Mouse (Mus musculus) intestine, embryonic 15.5 days (tissue): ENCODE data around the gene Ddit4. TPM values are rescaled to one million over a fixed set of nuclear protein-coding genes. Genes with fewer than 3 reads are reported as not detected.

ENCODE experiments used
- ATAC-seq: fragments of 200-750 bp; cut with Nextera tagmentation; 2 replicates; pipeline ENCODE4 v1.8.0; 2017; ENCODE audit warnings: moderate TSS enrichment, moderate library complexity
- H3K27ac ChIP-seq: fragments of 300-500 bp; sonication (generic); 2 replicates; pipeline ENCODE4 v1.5.1; 2015; ENCODE audit warnings: mild to moderate bottlenecking, inconsistent platforms
- H3K27me3 ChIP-seq: fragments of 300-500 bp; sonication (generic); replicated peaks from 2 replicates; pipeline ENCODE4 v1.6.1; 2015; ENCODE audit warnings: inconsistent platforms
- H3K36me3 ChIP-seq: fragments of 300-500 bp; sonication (generic); 2 replicates; pipeline ENCODE4 v1.6.1; 2015; ENCODE audit warnings: inconsistent platforms
- H3K4me1 ChIP-seq: fragments of 300-500 bp; sonication (generic); replicated peaks from 2 replicates; pipeline ENCODE4 v1.6.1; 2015; ENCODE audit warnings: inconsistent platforms
- H3K4me2 ChIP-seq: fragments of 300-500 bp; sonication (generic); replicated peaks from 2 replicates; pipeline ENCODE4 v1.6.1; 2015; ENCODE audit warnings: mild to moderate bottlenecking, inconsistent platforms
- H3K4me3 ChIP-seq: fragments of 300-500 bp; sonication (generic); replicated peaks from 2 replicates; pipeline ENCODE4 v1.5.1; 2015; ENCODE audit warnings: inconsistent platforms
- H3K9ac ChIP-seq: fragments of 300-500 bp; sonication (generic); 2 replicates; pipeline ENCODE4 v1.6.1; 2015; ENCODE audit warnings: inconsistent platforms
- H3K9me3 ChIP-seq: fragments of 300-500 bp; sonication (generic); 2 replicates; pipeline ENCODE4 v1.6.1; 2016; ENCODE audit warnings: inconsistent platforms
- WGBS: fragments of 180-500 bp; shearing (Covaris S2); methylation state at CpG from one replicate; pipeline ENCODE4 v1.1.7; 2015; 5-methylcytosine and 5-hydroxymethylcytosine counted together
- polyA plus RNA-seq: library from polyadenylated mRNA; unstranded; fragments of >200 nt; fragmentation: Nextera tagmentation; extraction: Ambion mirVana; gene quantifications from 2 replicates; pipeline ENCODE4 v1.2.1, GENCODE M21; 2015

Gene Ddit4
- polyA plus RNA-seq, 1 experiment from 2014 or later: 35.7 TPM

DNA sequence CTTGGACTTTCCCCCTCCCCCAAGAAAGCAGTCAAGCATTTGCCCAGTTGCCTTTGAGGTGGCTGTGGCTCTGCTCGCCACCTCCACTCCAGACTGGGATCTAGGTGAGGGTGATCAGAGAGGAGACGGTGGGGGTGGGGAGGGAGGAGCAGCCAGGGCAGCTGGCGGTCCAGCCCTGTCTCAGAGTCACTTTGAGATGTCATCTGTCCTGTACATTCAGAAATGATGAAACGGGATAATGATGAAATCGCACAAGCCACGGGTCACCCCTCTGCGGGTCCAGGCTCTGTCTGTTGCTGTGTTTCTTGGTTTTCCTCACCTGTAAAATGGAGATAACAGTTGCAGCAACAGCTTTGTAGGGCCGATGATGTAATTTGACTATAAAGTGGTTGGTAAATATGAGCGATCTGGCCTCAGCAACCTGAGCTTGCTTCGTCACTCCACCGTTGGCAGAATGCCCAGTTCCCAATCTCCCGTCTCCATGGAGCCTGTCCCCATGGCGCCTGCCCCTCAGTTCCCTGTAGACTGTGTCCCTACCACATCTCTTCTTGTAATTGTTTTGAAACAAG, 8.1 kb downstream of the Ddit4 start:
- Histone ChIP-seq H3K4me3 (peak overlapping the region; percentile 19), H3K9me3 (no peaks in the 10 kb centered on the region), H3K36me3 (no peaks in the 10 kb centered on the region), H3K4me1 (peaks cover 21% of the 10 kb centered on the region), H3K9ac (peak overlapping the region; percentile 3; the same call in 1 of the 2 replicates), H3K27ac (no peak overlapping the region), H3K27me3 (no peaks in the 10 kb centered on the region), H3K4me2 (peak overlapping the region; percentile 59)
- 34% methylated on average over 13 of the region's 13 CpGs for WGBS
- ATAC-seq: peak; percentile 90

DNA sequence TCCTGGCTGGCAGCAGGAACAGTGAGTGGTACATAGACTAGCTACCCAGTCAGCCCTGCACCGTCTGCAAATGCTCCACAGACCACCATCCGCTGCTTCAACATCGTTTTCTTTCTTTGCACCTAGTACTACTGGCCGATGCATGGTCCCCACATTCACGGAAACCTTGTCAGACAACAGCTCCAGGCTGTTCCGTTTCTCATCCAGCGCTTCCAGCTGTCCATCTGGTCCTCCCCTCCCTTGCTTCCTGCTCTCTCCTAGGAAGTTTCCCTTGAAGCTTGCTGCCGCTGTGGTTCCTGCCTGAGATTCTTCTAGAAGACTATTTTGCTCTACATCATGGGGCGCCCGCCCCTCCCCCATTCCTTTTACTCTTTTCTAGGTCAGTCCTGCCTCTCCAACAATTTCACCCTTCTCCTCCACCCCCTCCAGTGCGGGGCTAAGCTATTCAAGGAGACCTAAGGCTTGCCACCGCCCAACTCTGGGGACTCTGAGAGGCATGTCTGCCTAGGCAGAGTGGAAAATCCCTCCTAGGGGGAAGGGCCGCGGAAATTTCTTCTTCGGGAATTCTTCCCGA, 8.7 kb downstream of the Ddit4 start:
- no peaks in the 10 kb centered on the region for H3K27me3 ChIP-seq
- H3K4me3 ChIP-seq: peak overlapping the region; percentile 19
- peak overlapping the region; percentile 59 for H3K4me2 ChIP-seq
- 2% methylated on average over 16 of the region's 16 CpGs for WGBS
- no peaks in the 10 kb centered on the region for H3K9me3 ChIP-seq
- peak overlapping the region; percentile 6; the same call in 1 of the 2 replicates for H3K27ac ChIP-seq
- ATAC-seq: peak; percentile 57
- H3K9ac ChIP-seq: peak overlapping the region; percentile 11
- peaks cover 19% of the 10 kb centered on the region for H3K4me1 ChIP-seq
- H3K36me3 ChIP-seq: no peaks in the 10 kb centered on the region

DNA sequence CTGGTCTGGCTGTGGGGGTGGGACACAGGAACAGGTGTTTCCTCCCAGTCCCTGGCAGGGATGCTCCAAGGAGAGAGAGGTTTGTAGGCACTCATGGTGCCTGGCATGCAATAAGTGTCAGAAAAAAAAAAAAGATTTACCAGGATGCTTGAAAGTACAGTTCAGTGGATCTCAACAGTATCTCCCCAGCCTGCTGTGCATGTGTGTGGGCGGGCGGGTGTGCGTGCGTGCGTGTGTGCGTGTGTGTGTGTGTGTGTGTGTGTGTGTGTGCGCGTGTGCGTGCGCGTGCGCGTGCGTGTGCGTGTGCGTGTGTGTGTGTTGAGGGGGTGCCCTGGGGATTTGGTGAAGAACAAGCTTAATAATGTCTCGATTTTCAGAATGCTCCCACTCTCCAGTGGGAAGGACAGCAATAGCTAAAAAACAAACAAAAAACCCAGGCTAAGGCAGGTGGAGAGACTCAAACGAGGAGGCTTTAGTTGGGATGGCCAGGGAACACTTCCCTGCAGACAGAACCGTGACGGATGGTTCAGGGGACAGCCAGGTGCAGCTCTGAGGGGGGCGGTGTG, 9.3 kb downstream of the Ddit4 start:
- Histone ChIP-seq H3K27ac (peak overlapping the region; percentile 6; the same call in 1 of the 2 replicates), H3K9me3 (no peaks in the 10 kb centered on the region), H3K9ac (peak overlapping the region; percentile 11; the same call in 1 of the 2 replicates), H3K4me3 (peak overlapping the region; percentile 19; the same call in 1 of the 2 replicates), H3K4me1 (peaks cover 18% of the 10 kb centered on the region), H3K36me3 (no peaks in the 10 kb centered on the region), H3K4me2 (peak overlapping the region; percentile 59), H3K27me3 (no peaks in the 10 kb centered on the region)
- 44% methylated on average over 21 of the region's 21 CpGs for WGBS
- ATAC-seq: no peak

DNA sequence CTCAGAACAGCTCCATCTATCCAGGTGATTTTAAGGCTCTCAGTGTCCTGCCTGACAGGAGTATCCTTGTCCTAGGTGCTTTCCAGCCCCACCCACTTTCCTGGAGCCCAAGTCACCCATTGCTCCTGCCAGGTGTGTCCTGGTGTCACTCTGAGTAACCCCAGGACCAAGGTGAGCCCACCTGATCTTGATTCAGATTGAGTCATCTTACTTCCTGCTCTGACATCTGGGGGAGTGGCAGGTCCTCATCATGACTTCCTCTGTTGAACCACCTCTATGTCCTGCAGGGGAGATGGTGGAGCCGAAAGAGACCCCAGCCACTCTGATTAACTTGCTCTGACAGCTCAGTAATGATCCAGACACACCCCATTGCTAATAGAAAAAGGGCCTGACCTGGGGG, 12.6 kb downstream of the Ddit4 start:
- no peak overlapping the region for H3K4me2 ChIP-seq
- ATAC-seq: no peak
- no peaks in the 10 kb centered on the region for H3K36me3 ChIP-seq
- 54% methylated on average over 1 of the region's 1 CpGs for WGBS
- H3K9ac ChIP-seq: no peak overlapping the region
- peaks cover 22% of the 10 kb centered on the region for H3K4me1 ChIP-seq
- H3K27me3 ChIP-seq: no peaks in the 10 kb centered on the region
- H3K4me3 ChIP-seq: no peak overlapping the region
- no peaks in the 10 kb centered on the region for H3K9me3 ChIP-seq
- no peak overlapping the region for H3K27ac ChIP-seq

DNA sequence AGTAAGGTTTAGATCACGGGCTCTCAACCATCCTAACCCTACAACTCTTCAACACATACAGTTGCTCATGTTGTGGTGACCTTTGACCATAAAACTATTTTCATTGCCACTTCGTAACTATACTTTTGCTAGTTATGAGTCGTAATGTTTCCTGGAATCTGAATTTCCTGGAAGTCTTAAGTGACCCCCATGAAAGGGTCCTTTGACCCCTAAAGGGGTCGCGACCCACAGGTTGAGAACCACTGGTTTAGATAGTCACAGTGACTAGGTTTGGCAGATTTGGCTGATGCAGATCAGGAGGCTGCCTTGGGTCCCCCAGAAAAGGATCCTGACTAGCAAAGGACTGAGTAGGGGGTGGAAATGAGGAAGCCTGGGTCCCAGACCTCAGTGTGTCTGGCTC, 13.0 kb downstream of the Ddit4 start:
- Histone ChIP-seq H3K27ac (no peak overlapping the region), H3K4me3 (no peak overlapping the region), H3K27me3 (no peaks in the 10 kb centered on the region), H3K4me1 (peaks cover 19% of the 10 kb centered on the region), H3K36me3 (no peaks in the 10 kb centered on the region), H3K4me2 (no peak overlapping the region), H3K9me3 (no peaks in the 10 kb centered on the region), H3K9ac (no peak overlapping the region)
- 82% methylated on average over 5 of the region's 5 CpGs for WGBS
- no peak for ATAC-seq

DNA sequence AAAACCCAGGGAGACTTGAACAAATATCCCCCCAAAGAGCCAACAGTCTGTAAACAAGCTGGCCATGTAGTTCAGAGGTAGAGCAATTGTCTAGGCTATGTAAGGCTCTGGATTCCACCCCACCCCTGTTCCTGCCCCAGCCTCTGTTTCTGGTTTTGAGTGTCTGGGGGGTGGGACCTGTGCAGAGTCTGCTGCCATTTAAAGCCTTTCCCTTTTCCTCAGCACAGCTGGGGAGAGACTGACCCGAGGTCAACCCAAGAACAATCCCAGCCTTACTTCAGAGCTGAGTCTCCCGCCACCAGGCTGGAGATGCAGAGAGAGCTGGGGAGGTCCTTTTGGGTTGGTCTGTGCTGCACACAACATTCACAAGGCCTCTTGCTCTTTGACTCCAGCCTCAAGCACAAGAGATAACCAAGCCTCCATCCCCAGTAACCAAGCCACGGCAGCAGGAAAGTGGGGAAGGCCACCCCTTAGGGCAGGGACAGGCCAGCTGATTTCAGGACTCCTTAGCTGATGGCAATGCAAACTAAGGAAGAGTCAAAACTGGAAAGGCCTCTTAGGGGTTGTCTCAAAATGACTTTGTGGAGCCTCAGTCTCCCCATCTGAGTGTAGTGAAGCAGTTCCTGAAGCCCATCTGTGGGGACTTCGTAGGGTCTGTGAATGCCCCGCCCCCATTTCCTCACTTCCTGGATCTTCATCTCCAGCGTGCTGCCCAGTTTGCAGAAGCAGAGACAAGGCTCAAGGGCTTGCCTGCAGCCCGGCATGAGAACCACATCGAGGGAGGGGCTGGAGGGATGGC, 15.4 kb downstream of the Ddit4 start:
- Histone ChIP-seq H3K4me2 (no peak overlapping the region), H3K9ac (no peak overlapping the region), H3K9me3 (no peaks in the 10 kb centered on the region), H3K36me3 (no peaks in the 10 kb centered on the region), H3K27ac (no peak overlapping the region), H3K4me3 (no peak overlapping the region), H3K4me1 (0 out of 2 replicates have a peak, but pooled peaks cover 4% of the 10 kb centered on the region), H3K27me3 (no peaks in the 10 kb centered on the region)
- 44% methylated on average over 8 of the region's 8 CpGs for WGBS
- ATAC-seq: peak; percentile 12; the same call in 1 of the 2 replicates

DNA sequence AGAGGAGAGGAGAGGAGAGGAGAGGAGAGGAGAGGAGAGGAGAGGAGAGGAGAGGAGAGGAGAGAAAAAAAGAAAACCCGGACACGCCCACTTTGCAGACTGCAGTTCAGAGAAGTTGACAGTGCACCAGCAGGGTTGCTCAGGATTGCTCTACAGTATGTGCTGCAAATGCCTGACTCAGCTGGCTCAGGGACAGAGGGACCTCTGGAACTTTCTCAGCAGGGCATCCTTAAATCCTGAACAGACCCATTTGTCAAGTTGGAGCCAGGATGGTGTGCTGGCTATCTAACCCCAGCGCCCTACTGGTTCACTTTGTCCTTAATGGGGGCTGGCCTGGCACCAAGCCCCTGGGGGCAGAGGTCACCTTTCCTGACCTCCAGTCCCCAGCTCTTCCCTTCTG, 17.6 kb downstream of the Ddit4 start:
- Histone ChIP-seq H3K36me3 (no peaks in the 10 kb centered on the region), H3K27me3 (no peaks in the 10 kb centered on the region), H3K27ac (no peak overlapping the region), H3K9ac (no peak overlapping the region), H3K4me2 (no peak overlapping the region), H3K4me1 (0 out of 2 replicates have a peak, but pooled peaks cover 8% of the 10 kb centered on the region), H3K9me3 (no peaks in the 10 kb centered on the region), H3K4me3 (no peak overlapping the region)
- WGBS: 57% methylated on average over 3 of the region's 3 CpGs
- ATAC-seq: no peak

DNA sequence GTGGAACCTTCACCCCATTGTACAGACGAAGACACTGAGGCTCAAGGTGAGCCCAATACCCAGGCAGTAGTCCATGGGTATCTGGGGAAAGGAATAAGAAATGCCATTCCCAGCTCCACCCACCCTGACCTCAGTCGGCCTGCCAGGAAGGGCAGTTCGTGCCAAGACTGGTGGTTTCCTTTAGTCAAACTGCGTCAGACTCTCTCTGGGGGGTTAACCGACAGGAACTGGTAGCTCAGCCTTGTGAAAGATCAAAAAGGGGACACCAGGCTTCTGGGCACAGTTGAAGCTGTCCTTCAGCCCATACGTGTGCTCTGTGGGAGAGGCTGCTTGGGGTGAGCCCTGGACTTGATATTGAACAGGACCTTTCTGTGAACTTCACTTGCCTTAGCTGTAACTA, 19.1 kb downstream of the Ddit4 start:
- WGBS: 81% methylated on average over 6 of the region's 6 CpGs
- Histone ChIP-seq H3K4me3 (no peak overlapping the region), H3K36me3 (no peaks in the 10 kb centered on the region), H3K27ac (no peak overlapping the region), H3K4me1 (0 out of 2 replicates have a peak, but pooled peaks cover 8% of the 10 kb centered on the region), H3K9me3 (no peaks in the 10 kb centered on the region), H3K9ac (no peak overlapping the region), H3K27me3 (no peaks in the 10 kb centered on the region), H3K4me2 (no peak overlapping the region)
- ATAC-seq: no peak

DNA sequence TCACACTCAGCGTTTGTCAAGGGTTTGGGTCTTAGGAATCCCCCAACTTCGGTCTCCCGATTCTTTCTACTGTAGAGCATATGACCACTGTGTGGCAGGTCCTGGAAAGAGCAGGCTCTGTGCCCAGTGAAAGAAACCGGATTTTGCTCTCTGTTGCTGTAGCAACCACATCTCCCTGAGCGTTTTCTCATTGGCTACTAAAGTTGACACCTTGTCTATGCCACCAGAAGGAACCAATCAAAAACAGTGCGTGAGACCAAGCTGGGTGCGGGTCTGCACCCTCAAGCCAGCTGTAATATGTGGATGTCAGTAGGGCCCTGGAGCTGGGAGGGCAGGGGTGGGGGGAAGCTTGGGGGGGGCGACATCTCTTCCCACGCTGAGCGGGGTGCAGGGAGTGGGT, 20.6 kb downstream of the Ddit4 start:
- Histone ChIP-seq H3K27ac (no peak overlapping the region), H3K27me3 (no peaks in the 10 kb centered on the region), H3K4me3 (no peak overlapping the region), H3K9ac (no peak overlapping the region), H3K4me1 (0 out of 2 replicates have a peak, but pooled peaks cover 4% of the 10 kb centered on the region), H3K36me3 (no peaks in the 10 kb centered on the region), H3K4me2 (no peak overlapping the region), H3K9me3 (no peaks in the 10 kb centered on the region)
- 44% methylated on average over 10 of the region's 10 CpGs for WGBS
- ATAC-seq: no peak

DNA sequence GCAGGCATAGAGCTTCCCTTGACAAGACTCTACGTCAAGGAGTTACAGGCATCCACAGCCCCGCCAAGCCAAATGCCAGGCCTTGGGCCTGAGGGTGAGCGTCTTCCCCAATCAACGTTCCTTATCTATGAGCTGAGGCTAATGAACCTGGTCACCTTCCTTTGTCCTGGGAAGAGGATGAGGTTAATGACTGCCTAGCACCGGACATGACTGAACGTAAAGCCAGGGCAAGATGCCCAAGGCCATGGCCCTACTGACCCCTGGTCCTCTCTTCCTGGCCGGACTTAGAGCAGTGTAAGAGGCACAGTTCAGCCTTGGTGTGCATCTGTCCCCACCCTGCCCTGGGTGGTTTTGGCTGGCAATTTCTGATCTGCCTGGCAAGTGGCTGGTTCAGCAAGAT, 22.4 kb downstream of the Ddit4 start:
- Histone ChIP-seq H3K9ac (no peak overlapping the region), H3K27ac (no peak overlapping the region), H3K9me3 (no peaks in the 10 kb centered on the region), H3K36me3 (no peaks in the 10 kb centered on the region), H3K27me3 (no peaks in the 10 kb centered on the region), H3K4me1 (0 out of 2 replicates have a peak, but pooled peaks cover 9% of the 10 kb centered on the region), H3K4me3 (no peak overlapping the region), H3K4me2 (no peak overlapping the region)
- ATAC-seq: no peak
- 82% methylated on average over 7 of the region's 7 CpGs for WGBS

DNA sequence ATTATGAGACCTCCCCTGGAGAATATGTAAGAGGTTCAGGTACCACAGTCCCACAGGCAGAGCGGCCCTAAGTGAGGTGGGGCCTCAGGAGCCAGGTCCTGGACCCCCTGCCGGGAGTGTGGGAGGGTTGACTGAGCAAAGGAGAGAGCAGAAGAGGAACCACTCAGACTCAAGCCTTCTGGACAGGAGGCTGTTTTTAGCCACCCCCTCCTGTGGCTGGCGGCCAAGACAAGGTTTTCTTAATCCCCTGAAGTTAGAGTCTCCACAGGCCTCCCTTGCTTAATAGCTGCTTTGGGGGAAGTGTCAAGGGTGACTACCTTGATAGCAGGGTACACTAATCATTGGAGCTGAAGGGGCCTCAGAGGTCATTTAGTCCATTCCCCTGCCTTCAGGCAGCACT, 27.3 kb downstream of the Ddit4 start:
- Histone ChIP-seq H3K9me3 (no peaks in the 10 kb centered on the region), H3K36me3 (no peaks in the 10 kb centered on the region), H3K27ac (no peak overlapping the region), H3K27me3 (no peaks in the 10 kb centered on the region), H3K4me1 (peaks cover 32% of the 10 kb centered on the region), H3K9ac (no peak overlapping the region), H3K4me2 (no peak overlapping the region), H3K4me3 (no peak overlapping the region)
- no peak for ATAC-seq
- WGBS: 43% methylated on average over 3 of the region's 3 CpGs

DNA sequence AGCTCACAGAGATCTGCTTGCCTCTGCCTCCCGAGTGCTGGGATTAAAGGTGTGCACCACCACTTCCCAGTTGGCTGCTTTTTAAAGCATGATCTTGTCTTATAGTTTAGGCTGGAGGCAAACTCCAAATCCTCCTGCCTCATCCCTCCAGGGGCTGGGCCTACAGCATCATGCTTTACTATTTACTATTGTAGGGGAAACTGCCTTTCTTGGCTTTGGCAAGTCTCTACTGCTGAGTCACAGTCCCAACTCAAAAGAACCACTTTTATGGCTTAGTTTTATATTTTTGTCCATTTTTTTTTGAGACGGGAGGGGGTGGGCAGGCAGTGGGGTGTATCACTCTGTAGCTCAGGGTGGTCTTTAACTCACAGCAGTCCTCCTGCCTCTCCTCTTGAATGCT, 28.1 kb downstream of the Ddit4 start:
- Histone ChIP-seq H3K4me1 (peaks cover 34% of the 10 kb centered on the region), H3K9ac (no peak overlapping the region), H3K4me3 (no peak overlapping the region), H3K9me3 (no peaks in the 10 kb centered on the region), H3K27me3 (no peaks in the 10 kb centered on the region), H3K27ac (no peak overlapping the region), H3K4me2 (no peak overlapping the region), H3K36me3 (no peaks in the 10 kb centered on the region)
- no peak for ATAC-seq
- WGBS: 82% methylated on average over 2 of the region's 2 CpGs
